Mouse (Mus musculus) heart, embryonic 12.5 days (tissue): ENCODE measurements at regions not wholly inside any gene's neighbourhood (a gene's known extent, or its start where the extent isn't known, plus 50 kb on each side); places are given as distances from the start of the nearest gene placed in this dataset.
A peak's percentile ranks its signal among the peaks of the same experiment; 100 is the strongest.

Experiments
- ATAC-seq: fragments of 200-750 bp; cut with Nextera tagmentation; 2 replicates; pipeline ENCODE4 v1.8.0; 2017; ENCODE audit warnings: moderate TSS enrichment, moderate library complexity; ENCODE audit not compliant: insufficient number of reproducible peaks, low FRiP score
- H3K27ac ChIP-seq: fragments of 300-500 bp; sonication (generic); 2 replicates; pipeline ENCODE4 v1.5.1; 2016; ENCODE audit warnings: mild to moderate bottlenecking, moderate library complexity; ENCODE audit not compliant: poor library complexity, severe bottlenecking
- H3K27me3 ChIP-seq: fragments of 300-500 bp; sonication (generic); replicated peaks from 2 replicates; pipeline ENCODE4 v1.6.1; 2016; ENCODE audit warnings: mild to moderate bottlenecking, moderate library complexity
- H3K36me3 ChIP-seq: fragments of 300-500 bp; sonication (generic); 2 replicates; pipeline ENCODE4 v1.6.1; 2016; ENCODE audit warnings: mild to moderate bottlenecking, moderate library complexity
- H3K4me1 ChIP-seq: fragments of 300-500 bp; sonication (generic); replicated peaks from 2 replicates; pipeline ENCODE4 v1.6.1; 2016; ENCODE audit warnings: mild to moderate bottlenecking
- H3K4me2 ChIP-seq: fragments of 300-500 bp; sonication (generic); 2 replicates; pipeline ENCODE4 v1.6.1; 2016; ENCODE audit warnings: mild to moderate bottlenecking, moderate library complexity
- H3K4me3 ChIP-seq: fragments of 300-500 bp; sonication (generic); 2 replicates; pipeline ENCODE4 v1.5.1; 2016; ENCODE audit warnings: mild to moderate bottlenecking
- H3K9ac ChIP-seq: fragments of 300-500 bp; sonication (generic); 2 replicates; pipeline ENCODE4 v1.6.1; 2016; ENCODE audit warnings: mild to moderate bottlenecking, moderate library complexity
- H3K9me3 ChIP-seq: fragments of 300-500 bp; sonication (generic); replicated peaks from 2 replicates; pipeline ENCODE4 v1.6.1; 2016; ENCODE audit warnings: mild to moderate bottlenecking, moderate library complexity
- WGBS: fragments of 180-500 bp; shearing (Covaris S2); methylation state at CpG from one replicate; pipeline ENCODE4 v1.1.7; 2016; 5-methylcytosine and 5-hydroxymethylcytosine counted together

DNA sequence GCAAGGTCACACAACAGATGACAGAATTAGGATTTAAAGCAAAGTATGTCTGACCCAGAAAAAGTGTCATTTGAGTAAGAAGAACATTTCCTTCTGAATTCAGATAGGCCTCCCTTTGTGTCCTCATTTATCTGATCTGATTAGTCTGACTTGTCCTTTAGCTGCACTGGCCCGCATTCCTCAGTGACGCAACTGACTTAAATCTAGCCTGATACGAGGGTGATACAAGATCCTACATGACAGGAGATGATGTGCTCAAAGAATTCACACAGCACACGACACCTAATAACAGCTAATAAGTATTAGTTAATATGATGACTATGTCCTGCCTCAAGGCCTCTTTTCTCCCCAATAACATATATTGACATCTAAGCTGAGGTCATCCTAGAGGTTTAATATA is 192.8 kb downstream of the Nuf2 start:
- Histone ChIP-seq H3K4me1 (no peaks in the 10 kb centered on the region), H3K9ac (no peak overlapping the region), H3K27me3 (no peaks in the 10 kb centered on the region), H3K4me2 (no peak overlapping the region), H3K27ac (no peak overlapping the region), H3K36me3 (no peaks in the 10 kb centered on the region), H3K4me3 (no peak overlapping the region), H3K9me3 (no peaks in the 10 kb centered on the region)
- no peak for ATAC-seq
- WGBS, result 37% methylated on average over 4 of the region's 4 CpGs

DNA sequence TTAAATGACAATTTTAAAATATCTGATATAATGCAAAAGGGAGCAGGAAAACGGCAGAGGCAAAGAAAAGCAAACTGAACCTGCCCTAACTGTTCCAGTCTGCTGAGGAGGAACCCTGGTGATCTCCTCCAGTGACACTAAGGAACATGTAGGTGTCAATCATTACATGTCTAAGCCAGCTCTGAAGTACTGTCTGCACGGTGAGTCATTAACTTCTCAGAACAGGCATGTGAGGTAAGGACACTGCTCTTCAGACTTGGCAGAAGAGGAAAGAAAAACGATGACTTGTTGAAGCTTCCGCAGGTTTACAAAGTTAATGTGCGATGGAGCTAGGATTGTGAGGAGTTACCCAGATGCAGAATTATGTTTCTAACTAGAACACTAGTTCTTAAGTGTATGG is 199.1 kb downstream of the Nuf2 start:
- H3K9ac ChIP-seq, result no peak overlapping the region
- H3K4me3 ChIP-seq, result no peak overlapping the region
- no peak overlapping the region for H3K4me2 ChIP-seq
- no peaks in the 10 kb centered on the region for H3K36me3 ChIP-seq
- no peaks in the 10 kb centered on the region for H3K27me3 ChIP-seq
- no peaks in the 10 kb centered on the region for H3K9me3 ChIP-seq
- WGBS, result 79% methylated on average over 5 of the region's 5 CpGs
- no peaks in the 10 kb centered on the region for H3K4me1 ChIP-seq
- no peak overlapping the region for H3K27ac ChIP-seq
- ATAC-seq, result no peak

DNA sequence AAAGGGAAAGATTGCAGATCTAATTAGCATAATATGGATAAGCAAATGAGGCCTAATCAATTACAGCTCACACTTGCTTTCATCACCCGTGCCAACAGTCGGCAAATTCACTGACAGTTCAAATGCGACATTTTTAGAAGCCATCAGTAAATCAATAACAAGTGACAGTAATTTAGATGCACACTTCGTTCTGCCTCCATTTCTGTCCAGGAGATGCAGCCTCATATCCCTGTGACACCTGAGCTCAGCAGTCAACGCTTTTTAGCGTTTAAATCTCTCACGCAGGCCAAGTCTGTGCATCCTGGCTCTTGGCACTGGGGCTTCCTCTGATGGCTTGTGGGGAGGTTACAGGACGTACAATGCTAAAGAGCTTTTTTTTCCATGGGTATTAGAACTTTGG is 218.0 kb downstream of the Nuf2 start:
- H3K27me3 ChIP-seq, result no peaks in the 10 kb centered on the region
- no peak overlapping the region for H3K4me3 ChIP-seq
- H3K4me2 ChIP-seq, result no peak overlapping the region
- no peak overlapping the region for H3K27ac ChIP-seq
- H3K4me1 ChIP-seq, result no peaks in the 10 kb centered on the region
- no peaks in the 10 kb centered on the region for H3K36me3 ChIP-seq
- no peak for ATAC-seq
- H3K9ac ChIP-seq, result no peak overlapping the region
- 79% methylated on average over 8 of the region's 8 CpGs for WGBS
- no peaks in the 10 kb centered on the region for H3K9me3 ChIP-seq

DNA sequence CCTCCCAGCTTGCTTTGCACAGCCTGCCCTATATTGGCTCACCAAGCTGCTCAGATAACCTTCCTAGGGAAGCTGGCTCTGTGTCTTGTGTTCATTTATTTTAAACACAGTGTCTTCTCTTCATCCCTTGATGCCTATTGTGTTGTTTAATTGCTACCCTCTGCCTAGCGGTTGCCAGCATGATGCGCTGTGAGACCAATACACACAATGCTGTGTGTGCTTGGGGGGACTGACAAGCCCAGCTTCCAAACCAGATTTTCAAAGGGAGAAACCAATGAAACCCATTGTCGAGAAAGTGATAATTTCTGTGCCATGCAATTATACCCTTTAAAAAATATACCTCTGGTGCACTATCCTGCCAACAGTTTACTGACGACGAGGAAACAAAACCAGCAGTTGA is 247.8 kb downstream of the Nuf2 start:
- no peaks in the 10 kb centered on the region for H3K9me3 ChIP-seq

DNA sequence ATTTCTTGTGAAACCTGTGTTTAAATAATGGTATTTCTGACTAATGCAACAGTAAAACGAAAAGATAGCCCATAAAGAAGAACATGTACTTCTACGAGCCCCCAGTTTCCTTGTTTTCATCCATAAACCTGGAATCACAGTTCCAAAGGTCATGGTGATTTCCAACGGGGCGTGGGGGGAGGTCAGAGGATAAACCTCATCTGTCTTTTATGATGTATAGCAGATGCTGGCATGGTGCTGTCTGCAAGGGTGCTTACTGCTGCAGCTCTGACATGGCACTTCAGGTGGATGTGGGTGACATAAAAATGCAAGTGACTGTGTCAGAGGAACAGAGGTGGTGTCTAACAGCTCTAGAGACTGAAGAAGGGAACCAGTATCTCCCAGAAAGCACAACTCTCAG is 260.5 kb downstream of the Nuf2 start:
- H3K4me2 ChIP-seq, result no peak overlapping the region
- no peak overlapping the region for H3K9ac ChIP-seq
- no peak for ATAC-seq
- WGBS, result 70% methylated on average over 4 of the region's 4 CpGs
- H3K4me1 ChIP-seq, result 0 out of 2 replicates have a peak, but pooled peaks cover 5% of the 10 kb centered on the region
- H3K9me3 ChIP-seq, result no peaks in the 10 kb centered on the region
- no peak overlapping the region for H3K27ac ChIP-seq
- H3K27me3 ChIP-seq, result no peaks in the 10 kb centered on the region
- no peak overlapping the region for H3K4me3 ChIP-seq
- H3K36me3 ChIP-seq, result no peaks in the 10 kb centered on the region

More for the DNA sequence above, 247.8 kb downstream of the Nuf2 start:
- no peak for ATAC-seq
- Histone ChIP-seq H3K27ac (no peak overlapping the region), H3K4me2 (no peak overlapping the region), H3K4me1 (no peaks in the 10 kb centered on the region), H3K36me3 (no peaks in the 10 kb centered on the region), H3K4me3 (no peak overlapping the region), H3K9ac (no peak overlapping the region), H3K27me3 (no peaks in the 10 kb centered on the region)
- 91% methylated on average over 5 of the region's 5 CpGs for WGBS

DNA sequence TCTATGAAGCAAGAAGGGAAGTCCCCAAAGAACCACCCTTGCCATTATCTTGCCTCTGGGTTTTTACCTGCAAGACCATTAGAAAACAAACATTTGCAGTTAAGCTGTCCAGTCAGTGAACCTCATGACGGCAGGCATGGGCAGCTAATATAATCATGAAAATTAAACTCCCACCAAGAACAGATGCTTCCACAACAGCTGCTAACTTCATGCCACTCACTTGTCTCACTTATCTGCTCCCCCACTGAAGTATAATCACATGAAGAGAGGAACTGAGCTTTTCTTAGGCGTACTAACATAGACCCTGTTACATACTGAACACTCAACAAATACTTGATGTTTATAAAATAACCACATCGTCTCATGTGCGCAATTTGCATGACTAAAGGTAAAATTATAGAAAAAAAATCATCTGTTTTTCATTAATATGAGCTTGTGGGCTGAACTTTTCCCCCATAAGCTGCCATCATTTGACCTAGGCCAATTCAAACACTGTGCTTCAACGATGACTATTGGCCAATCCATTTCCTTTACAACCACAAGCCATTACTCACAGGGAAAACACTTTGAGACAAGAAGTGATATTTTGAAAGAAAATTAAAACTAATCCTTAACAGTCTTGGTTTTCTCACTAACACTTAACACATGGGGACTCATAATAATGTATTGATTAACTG is 267.1 kb downstream of the Nuf2 start:
- no peak for ATAC-seq
- Histone ChIP-seq H3K4me2 (no peak overlapping the region), H3K4me1 (0 out of 2 replicates have a peak, but pooled peaks cover 3% of the 10 kb centered on the region), H3K9me3 (no peaks in the 10 kb centered on the region), H3K36me3 (no peaks in the 10 kb centered on the region), H3K4me3 (no peak overlapping the region), H3K27me3 (no peaks in the 10 kb centered on the region), H3K27ac (no peak overlapping the region), H3K9ac (no peak overlapping the region)
- WGBS, result 76% methylated on average over 5 of the region's 5 CpGs

DNA sequence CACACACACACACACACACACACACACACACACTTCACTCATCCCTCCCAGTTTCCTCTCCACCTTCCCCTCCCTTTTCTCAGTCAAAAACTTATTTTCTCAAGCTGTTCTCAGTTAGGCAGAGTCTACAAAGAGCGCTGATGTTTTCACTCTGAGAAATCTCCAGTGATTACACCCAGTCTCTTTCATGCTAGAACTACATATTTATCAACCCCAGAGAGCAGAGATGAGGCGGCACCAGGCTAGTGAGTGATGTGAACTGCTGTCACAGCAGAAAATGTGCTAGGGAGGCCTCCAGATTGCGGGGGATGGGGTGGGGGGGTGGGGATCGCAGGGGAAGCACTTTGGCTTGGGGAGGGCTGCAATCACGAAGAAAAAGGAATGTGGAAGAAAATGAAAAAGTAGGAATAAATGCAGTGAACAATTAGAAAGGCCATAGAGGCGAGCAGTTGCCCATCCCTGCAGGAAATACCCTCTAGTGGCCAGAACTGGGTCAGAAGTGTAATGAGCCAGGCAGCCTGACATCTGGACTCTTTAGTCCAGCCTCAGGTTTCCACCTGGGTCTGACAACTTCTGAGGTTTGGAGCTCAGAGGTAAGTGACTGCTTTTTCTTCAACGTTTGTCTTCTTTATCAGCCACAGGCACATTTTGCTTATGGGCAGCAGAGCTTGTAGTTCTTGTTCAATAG is 276.9 kb downstream of the Nuf2 start:
- no peak overlapping the region for H3K4me2 ChIP-seq
- 0 out of 2 replicates have a peak overlapping the region, but pooled peaks have one; percentile 16 for H3K27ac ChIP-seq
- no peaks in the 10 kb centered on the region for H3K9me3 ChIP-seq
- H3K9ac ChIP-seq, result no peak overlapping the region
- no peak overlapping the region for H3K4me3 ChIP-seq
- no peak for ATAC-seq
- WGBS, result 43% methylated on average over 7 of the region's 7 CpGs
- H3K4me1 ChIP-seq, result peaks cover 17% of the 10 kb centered on the region
- no peaks in the 10 kb centered on the region for H3K36me3 ChIP-seq
- peaks cover 35% of the 10 kb centered on the region for H3K27me3 ChIP-seq

DNA sequence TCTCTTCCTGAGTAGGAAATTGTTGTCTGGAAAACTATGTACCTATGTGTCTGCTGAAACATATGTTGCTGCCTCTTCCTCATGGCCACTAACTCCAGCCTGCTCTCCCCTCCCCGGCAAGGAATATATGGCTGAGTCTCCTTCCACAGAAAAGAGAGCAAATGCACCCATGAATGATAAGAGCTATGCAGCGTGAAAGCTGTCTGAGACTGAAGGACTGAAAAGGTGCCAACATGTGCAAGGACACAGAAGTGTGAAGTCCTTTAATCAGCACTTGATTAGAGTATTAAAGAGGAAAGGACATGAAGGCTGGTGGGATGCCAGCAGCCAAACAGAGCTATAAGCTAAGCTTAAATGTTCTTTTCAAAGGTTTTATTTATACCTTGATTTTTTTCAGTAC is 279.1 kb downstream of the Nuf2 start:
- Histone ChIP-seq H3K4me1 (peaks cover 25% of the 10 kb centered on the region), H3K36me3 (no peaks in the 10 kb centered on the region), H3K4me2 (no peak overlapping the region), H3K4me3 (no peak overlapping the region), H3K27me3 (peaks cover 40% of the 10 kb centered on the region), H3K27ac (no peak overlapping the region), H3K9ac (no peak overlapping the region), H3K9me3 (no peaks in the 10 kb centered on the region)
- ATAC-seq, result no peak
- WGBS, result 9% methylated on average over 2 of the region's 2 CpGs

DNA sequence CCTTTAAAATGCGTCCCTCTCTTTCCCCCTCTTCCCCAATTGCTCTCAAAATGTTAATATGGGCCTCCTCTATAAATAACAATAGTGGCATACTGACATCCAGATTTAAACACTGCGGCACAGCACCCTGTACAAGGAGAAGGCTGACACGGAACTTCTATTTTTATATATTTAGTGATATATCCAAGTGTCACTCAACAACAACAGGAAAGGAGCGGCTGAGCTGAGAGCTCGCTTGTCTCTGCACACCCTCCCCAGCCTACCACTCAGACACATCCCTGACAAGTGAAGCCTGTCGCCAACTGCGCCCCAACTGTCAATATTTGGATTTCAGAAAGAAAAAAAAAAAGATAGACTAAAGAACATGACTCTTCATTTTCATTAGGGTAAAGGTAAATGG is 282.2 kb downstream of the Nuf2 start:
- Histone ChIP-seq H3K27me3 (peaks cover 31% of the 10 kb centered on the region), H3K27ac (no peak overlapping the region), H3K4me1 (peaks cover 20% of the 10 kb centered on the region), H3K36me3 (no peaks in the 10 kb centered on the region), H3K4me2 (no peak overlapping the region), H3K9me3 (no peaks in the 10 kb centered on the region), H3K9ac (no peak overlapping the region), H3K4me3 (no peak overlapping the region)
- no peak for ATAC-seq
- WGBS, result 35% methylated on average over 7 of the region's 7 CpGs

DNA sequence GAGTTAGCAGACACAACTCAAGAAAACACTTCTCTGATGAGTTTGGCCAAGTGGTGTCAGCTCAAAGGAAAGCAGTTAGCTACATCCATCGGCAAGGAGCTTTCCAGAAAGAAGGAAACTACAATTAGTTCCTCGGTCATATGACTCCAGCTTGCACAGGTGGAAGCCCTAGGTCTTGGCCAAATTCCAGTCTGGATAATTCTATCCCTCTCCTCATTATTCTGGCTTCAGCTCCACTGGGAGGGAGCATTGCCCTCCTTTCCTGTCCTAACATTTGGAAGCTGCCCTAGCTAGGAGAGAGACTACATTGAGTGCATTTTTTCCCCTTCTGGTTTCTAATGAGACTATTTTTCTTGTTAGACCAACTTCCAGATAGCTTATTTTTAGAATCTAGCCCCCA is 290.9 kb downstream of the Nuf2 start:
- no peak overlapping the region for H3K27ac ChIP-seq
- no peaks in the 10 kb centered on the region for H3K36me3 ChIP-seq
- no peak overlapping the region for H3K4me3 ChIP-seq
- no peak for ATAC-seq
- H3K4me2 ChIP-seq, result no peak overlapping the region
- no peaks in the 10 kb centered on the region for H3K9me3 ChIP-seq
- 78% methylated on average over 2 of the region's 2 CpGs for WGBS
- H3K27me3 ChIP-seq, result no peaks in the 10 kb centered on the region
- H3K4me1 ChIP-seq, result peaks cover 19% of the 10 kb centered on the region
- no peak overlapping the region for H3K9ac ChIP-seq

DNA sequence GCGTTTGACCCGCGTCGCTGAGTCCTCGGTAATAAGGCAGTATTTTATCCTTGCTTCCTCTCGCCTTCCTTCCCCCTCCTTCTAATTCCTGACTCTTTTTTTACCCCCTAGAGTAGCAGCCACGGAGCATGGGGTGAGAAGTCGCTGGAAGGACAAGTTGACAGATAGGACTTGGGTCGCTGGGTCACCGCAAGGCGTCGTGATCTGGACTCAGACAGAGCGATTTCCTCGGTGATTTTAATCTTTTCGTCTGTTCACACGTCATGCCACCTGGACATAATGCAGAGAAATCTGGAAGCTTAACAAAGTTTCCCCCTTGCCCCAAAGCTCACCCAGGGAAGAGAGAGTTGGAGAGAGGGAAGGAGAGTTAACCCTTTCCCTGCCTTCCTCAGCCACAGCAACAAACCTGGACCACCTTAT is 292.6 kb downstream of the Nuf2 start:
- Histone ChIP-seq H3K4me3 (0 out of 2 replicates have a peak overlapping the region, but pooled peaks have one; percentile 4), H3K9me3 (no peaks in the 10 kb centered on the region), H3K4me2 (peak overlapping the region; percentile 58), H3K27me3 (no peaks in the 10 kb centered on the region), H3K9ac (peak overlapping the region; percentile 4; the same call in 1 of the 2 replicates), H3K36me3 (no peaks in the 10 kb centered on the region), H3K27ac (no peak overlapping the region), H3K4me1 (peaks cover 24% of the 10 kb centered on the region)
- 10% methylated on average over 16 of the region's 16 CpGs for WGBS
- ATAC-seq, result no peak
